Mouse (Mus musculus) liver, embryonic 16.5 days (tissue): ENCODE results near the gene Btf3l4. TPM values are rescaled to one million over a fixed set of nuclear protein-coding genes. Genes with fewer than 3 reads are reported as not detected.

Experiments used
- ATAC-seq: fragments of 200-750 bp; cut with Nextera tagmentation; 2 replicates; pipeline ENCODE4 v1.8.0; 2017; ENCODE audit warnings: low read depth, mild to moderate bottlenecking, moderate number of reproducible peaks, moderate library complexity
- H3K27ac ChIP-seq: fragments of 300-500 bp; sonication (generic); 2 replicates; pipeline ENCODE4 v1.5.1; 2014; ENCODE audit warnings: mild to moderate bottlenecking, low read length
- H3K27me3 ChIP-seq: fragments of 300-500 bp; sonication (generic); 2 replicates; pipeline ENCODE4 v1.6.1; 2014; ENCODE audit warnings: low read depth, low read length, mixed read lengths; ENCODE audit not compliant: control insufficient read depth, insufficient read depth
- H3K36me3 ChIP-seq: fragments of 300-500 bp; sonication (generic); 2 replicates; pipeline ENCODE4 v1.6.1; 2014; ENCODE audit warnings: mild to moderate bottlenecking; ENCODE audit not compliant: control insufficient read depth, insufficient read depth
- H3K4me1 ChIP-seq: fragments of 300-500 bp; sonication (generic); 2 replicates; pipeline ENCODE4 v1.6.1; 2014; ENCODE audit warnings: low read depth, low read length, mixed read lengths; ENCODE audit not compliant: control insufficient read depth
- H3K4me2 ChIP-seq: fragments of 300-500 bp; sonication (generic); 2 replicates; pipeline ENCODE4 v1.6.1; 2014; ENCODE audit warnings: low read depth, low read length, mixed read lengths
- H3K4me3 ChIP-seq: fragments of 300-500 bp; sonication (generic); 2 replicates; pipeline ENCODE4 v1.5.1; 2014; ENCODE audit warnings: low read depth, mild to moderate bottlenecking, low read length
- H3K9ac ChIP-seq: fragments of 300-500 bp; sonication (generic); 2 replicates; pipeline ENCODE4 v1.6.1; 2014; ENCODE audit warnings: low read depth, low read length
- H3K9me3 ChIP-seq: fragments of 300-500 bp; sonication (generic); replicated peaks from 2 replicates; pipeline ENCODE4 v1.6.1; 2016; ENCODE audit warnings: low read length; ENCODE audit not compliant: control insufficient read depth
- WGBS: fragments of 180-500 bp; shearing (Covaris S2); extraction: QIAGEN DNeasy Blood & Tissue Kit; methylation state at CpG from one replicate; pipeline ENCODE4 v1.1.7; 2014; ENCODE audit not compliant: insufficient replicate concordance; 5-methylcytosine and 5-hydroxymethylcytosine counted together
- polyA plus RNA-seq: library from polyadenylated mRNA; unstranded; fragments of >200 nt; fragmentation: Nextera tagmentation; extraction: Ambion mirVana; gene quantifications from 2 replicates; pipeline ENCODE4 v1.2.1, GENCODE M21; 2015

The Btf3l4 gene
- polyA plus RNA-seq, 1 experiment from 2014 or later: 36.8 TPM

DNA sequence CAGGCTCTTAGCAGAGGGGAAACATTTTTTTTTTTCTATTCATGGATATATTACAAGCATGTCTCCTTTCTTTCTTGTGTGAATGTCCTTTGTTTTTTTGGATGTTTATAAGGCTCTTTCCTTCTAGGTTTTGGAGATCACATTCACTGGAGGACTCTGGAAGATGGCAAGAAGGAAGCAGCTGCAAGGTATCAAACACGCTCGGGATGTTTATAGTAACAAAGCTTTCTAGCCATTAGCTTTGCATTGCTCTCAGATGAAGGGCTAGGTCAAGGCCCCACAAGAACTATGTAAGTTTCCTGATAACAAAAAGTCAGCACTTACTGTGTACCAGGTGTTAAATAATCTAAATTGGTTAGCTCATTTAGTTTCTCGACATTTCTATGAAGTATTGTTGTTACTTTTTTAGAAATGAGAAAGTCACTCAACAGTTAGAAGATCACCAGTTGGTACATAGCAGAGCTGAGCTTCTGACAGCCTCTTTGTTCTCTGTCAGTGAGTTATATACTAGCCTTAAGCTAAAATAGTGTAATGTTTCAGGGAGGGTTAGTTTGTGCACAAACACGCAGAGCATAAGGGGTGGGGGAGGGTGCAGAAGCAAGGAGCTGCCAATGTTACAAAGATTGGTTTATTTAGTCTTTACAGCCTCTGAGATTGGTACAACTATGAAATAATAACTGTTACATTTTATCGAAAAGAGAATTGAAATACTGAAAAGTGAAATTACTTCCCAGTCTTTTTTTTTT, 12.6 kb upstream of the Btf3l4 start:
- no peak for ATAC-seq
- Histone ChIP-seq H3K9me3 (no peaks in the 10 kb centered on the region), H3K4me1 (peaks cover 11% of the 10 kb centered on the region), H3K4me2 (no peak overlapping the region), H3K36me3 (no peaks in the 10 kb centered on the region), H3K27me3 (no peaks in the 10 kb centered on the region), H3K4me3 (no peak overlapping the region), H3K9ac (no peak overlapping the region), H3K27ac (no peak overlapping the region)
- WGBS: 69% methylated on average over 5 of the region's 5 CpGs

- Histone ChIP-seq H3K4me2 (no peak overlapping the region), H3K4me1 (peaks cover 4% of the 10 kb centered on the region), H3K9me3 (no peaks in the 10 kb centered on the region), H3K27me3 (no peaks in the 10 kb centered on the region), H3K36me3 (no peaks in the 10 kb centered on the region), H3K4me3 (no peak overlapping the region), H3K9ac (no peak overlapping the region), H3K27ac (no peak overlapping the region)
- no peak for ATAC-seq
These were observed 9.9 kb upstream of the Btf3l4 start for GRCm38 (mm10) chr4:108843336-108843735.

DNA sequence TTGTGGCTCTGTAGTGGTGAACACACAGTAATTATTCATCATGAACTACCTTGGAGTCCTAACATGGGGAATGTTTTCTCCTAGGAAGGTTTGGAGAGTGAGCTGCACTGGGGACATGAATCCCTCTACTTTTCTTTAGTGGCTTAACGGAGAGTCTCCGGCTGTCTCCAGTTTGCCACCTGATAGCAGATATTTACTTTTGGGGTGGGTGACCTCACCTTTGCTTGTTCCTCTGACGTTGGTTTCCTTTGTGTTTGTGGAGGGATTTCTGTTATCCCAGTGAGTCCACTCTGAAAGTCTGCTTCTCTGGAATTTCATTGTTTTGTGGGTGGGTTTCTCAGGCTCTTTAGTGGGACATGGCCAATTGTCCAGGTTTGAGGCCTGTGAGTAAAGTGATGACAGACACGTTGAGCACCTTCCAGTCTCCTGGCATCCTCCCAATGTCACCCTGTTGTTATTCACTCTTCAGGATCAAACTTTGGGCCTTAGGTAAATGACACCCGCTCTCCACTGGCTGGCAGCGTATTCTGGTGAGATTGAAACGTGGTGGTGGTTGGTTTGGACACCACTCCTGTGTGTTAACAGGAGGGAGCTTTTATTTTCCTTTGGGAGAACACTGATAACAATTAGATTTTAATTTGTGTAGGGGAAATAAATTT, 8.6 kb upstream of the Btf3l4 start:
- no peak overlapping the region for H3K27ac ChIP-seq
- H3K9me3 ChIP-seq: no peaks in the 10 kb centered on the region
- H3K4me3 ChIP-seq: no peak overlapping the region
- no peak overlapping the region for H3K9ac ChIP-seq
- no peak for ATAC-seq
- H3K4me2 ChIP-seq: no peak overlapping the region
- no peaks in the 10 kb centered on the region for H3K36me3 ChIP-seq
- no peaks in the 10 kb centered on the region for H3K27me3 ChIP-seq
- WGBS: 61% methylated on average over 7 of the region's 7 CpGs
- H3K4me1 ChIP-seq: peaks cover 4% of the 10 kb centered on the region

DNA sequence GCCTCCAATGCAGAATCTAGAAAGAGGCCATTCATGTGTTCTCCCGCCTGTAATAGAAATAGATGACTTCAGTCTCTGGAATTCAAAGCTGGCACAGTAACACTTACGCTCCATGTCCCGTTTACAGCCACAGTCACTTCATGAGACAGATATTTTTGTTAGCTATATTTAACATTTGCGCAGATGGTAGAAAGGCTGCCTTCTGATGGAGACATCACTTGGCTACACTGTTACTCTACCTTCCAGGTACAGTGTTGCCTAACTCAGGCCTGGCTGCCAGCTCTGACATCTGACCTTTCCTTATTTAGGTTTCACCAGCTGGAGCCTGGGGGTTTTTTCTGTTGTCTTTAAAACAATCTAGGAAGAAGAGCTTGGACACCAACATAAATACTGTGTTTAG, 4.6 kb upstream of the Btf3l4 start:
- no peak for ATAC-seq
- no peak overlapping the region for H3K9ac ChIP-seq
- H3K4me2 ChIP-seq: no peak overlapping the region
- H3K27ac ChIP-seq: no peak overlapping the region
- no peaks in the 10 kb centered on the region for H3K36me3 ChIP-seq
- H3K4me1 ChIP-seq: no peaks in the 10 kb centered on the region; the same call in 1 of the 2 replicates
- H3K27me3 ChIP-seq: no peaks in the 10 kb centered on the region
- H3K9me3 ChIP-seq: no peaks in the 10 kb centered on the region
- 74% methylated on average over 4 of the region's 4 CpGs for WGBS
- H3K4me3 ChIP-seq: no peak overlapping the region

DNA sequence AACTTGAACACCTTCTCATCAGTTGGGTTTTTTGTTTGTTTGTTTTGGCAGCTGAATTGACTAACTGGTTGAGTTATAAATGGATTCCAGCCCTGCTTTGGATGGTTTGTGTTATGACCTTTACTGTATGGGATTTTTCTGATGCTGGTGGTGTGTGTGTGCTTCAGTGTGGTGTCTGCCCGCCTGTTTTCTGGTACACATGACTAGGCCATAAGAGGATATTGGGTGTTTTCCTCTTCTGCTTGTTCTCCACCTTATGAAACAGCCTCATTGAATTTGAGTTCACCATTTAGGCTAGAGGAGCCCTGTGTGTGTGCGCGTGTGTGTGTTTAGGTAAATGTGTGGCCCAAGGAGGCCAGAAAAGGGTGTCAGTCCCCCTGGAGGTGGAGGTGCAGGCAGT, 2.1 kb upstream of the Btf3l4 start:
- H3K9me3 ChIP-seq: no peaks in the 10 kb centered on the region
- 64% methylated on average over 3 of the region's 3 CpGs for WGBS
- ATAC-seq: no peak
- peak overlapping the region; percentile 97 for H3K4me2 ChIP-seq
- H3K4me1 ChIP-seq: peaks cover 7% of the 10 kb centered on the region
- no peaks in the 10 kb centered on the region for H3K27me3 ChIP-seq
- H3K9ac ChIP-seq: peak overlapping the region; percentile 95; the same call in 1 of the 2 replicates
- no peaks in the 10 kb centered on the region for H3K36me3 ChIP-seq
- no peak overlapping the region for H3K27ac ChIP-seq
- peak overlapping the region; percentile 93 for H3K4me3 ChIP-seq

GRCm38 (mm10) chr4:108834971-108835311, 1.5 kb upstream of the Btf3l4 start:
- Histone ChIP-seq H3K27me3 (no peaks in the 10 kb centered on the region), H3K4me3 (peak overlapping the region; percentile 93), H3K4me1 (peaks cover 7% of the 10 kb centered on the region), H3K27ac (peak overlapping the region; percentile 94), H3K36me3 (peaks cover 1% of the 10 kb centered on the region; the same call in 1 of the 2 replicates), H3K4me2 (peak overlapping the region; percentile 97), H3K9me3 (no peaks in the 10 kb centered on the region), H3K9ac (peak overlapping the region; percentile 95)
- 3% methylated on average over 15 of the region's 15 CpGs for WGBS
- no peak for ATAC-seq

- Histone ChIP-seq H3K27ac (peak within 1 kb of the TSS; percentile 94), H3K4me3 (peak within 1 kb of the TSS; percentile 93), H3K9me3 (no peaks in the 10 kb centered on the region), H3K4me1 (peaks cover 7% of the 10 kb centered on the region), H3K27me3 (no peaks in the 10 kb centered on the region), H3K4me2 (peak within 1 kb of the TSS; percentile 97), H3K36me3 (peaks cover 3% of the 10 kb centered on the region; the same call in 1 of the 2 replicates), H3K9ac (peak within 1 kb of the TSS; percentile 95)
- under 1% methylated on average over 34 of the region's 34 CpGs for WGBS
- peak; percentile 58 for ATAC-seq
These were observed 929 bp upstream of the Btf3l4 start, which contains the start of gene Txndc12 for GRCm38 (mm10) chr4:108834115-108834970. Gene Txndc12, plus strand, starts transcription at chr4:108834601.

DNA sequence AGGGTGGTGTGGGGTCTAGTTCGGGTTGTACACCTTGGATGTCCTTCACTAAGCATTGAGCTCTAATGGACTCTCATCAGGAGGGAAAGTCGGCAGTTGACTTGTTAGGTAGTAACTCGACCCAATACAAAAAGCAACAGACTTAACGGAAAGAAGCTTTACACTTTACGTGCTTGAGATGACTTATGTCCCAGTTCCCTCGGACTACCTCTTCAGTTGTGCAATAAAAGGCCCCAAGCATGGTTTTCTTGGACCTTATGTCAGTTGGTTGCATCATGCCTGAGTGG, 357 bp upstream of the Btf3l4 start:
- no peaks in the 10 kb centered on the region for H3K27me3 ChIP-seq
- H3K36me3 ChIP-seq: peaks cover 6% of the 10 kb centered on the region
- H3K4me2 ChIP-seq: peak overlapping the region; percentile 97
- under 1% methylated on average over 6 of the region's 6 CpGs for WGBS
- H3K4me1 ChIP-seq: peaks cover 7% of the 10 kb centered on the region
- H3K9ac ChIP-seq: peak overlapping the region; percentile 95
- ATAC-seq: no peak
- peak overlapping the region; percentile 94 for H3K27ac ChIP-seq
- no peaks in the 10 kb centered on the region for H3K9me3 ChIP-seq
- H3K4me3 ChIP-seq: peak overlapping the region; percentile 93

DNA sequence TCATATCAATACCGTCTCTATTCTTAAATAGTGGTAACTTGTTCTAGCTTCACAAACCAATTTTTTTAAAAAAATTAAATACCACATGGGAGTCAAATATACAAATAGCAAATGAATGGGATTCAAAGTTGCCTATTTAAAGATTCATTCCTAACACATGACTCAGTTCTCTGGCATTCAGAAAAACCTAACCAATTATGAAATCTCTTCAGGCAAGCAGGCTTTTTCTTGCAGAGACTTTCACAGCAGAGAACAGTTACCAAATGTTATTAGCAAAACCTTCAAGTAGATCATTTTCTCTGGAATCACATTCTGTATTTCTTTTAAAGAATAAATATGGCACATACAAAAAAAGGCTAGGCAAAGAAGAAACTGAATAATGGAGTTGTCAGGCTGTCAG, 2.7 kb downstream of the Btf3l4 start:
- Histone ChIP-seq H3K4me1 (peaks cover 7% of the 10 kb centered on the region), H3K9me3 (no peaks in the 10 kb centered on the region), H3K4me2 (no peak overlapping the region), H3K27me3 (no peaks in the 10 kb centered on the region), H3K36me3 (peaks cover 15% of the 10 kb centered on the region), H3K27ac (no peak overlapping the region), H3K9ac (no peak overlapping the region), H3K4me3 (no peak overlapping the region)
- ATAC-seq: no peak
- 90% methylated on average over 1 of the region's 1 CpGs for WGBS
